Mouse (Mus musculus) CH12.LX (cell line): ENCODE measurements around the gene Siglec1.

Experiments
- CTCF ChIP-seq, 2 experiments: IDR thresholded peaks in 1 of 2; conservative IDR thresholded peaks in 1 of 2; 2 replicates each; pipeline ENCODE4 v1.5.1; 2011 to 2012; ENCODE audit warnings: low read depth in 2 of 2, low read length in 2 of 2, improper control_type of control experiment in 1 of 2, inconsistent platforms in 1 of 2, mild to moderate bottlenecking in 1 of 2, moderate library complexity in 1 of 2
- EP300 ChIP-seq: IDR thresholded peaks from 2 replicates; pipeline ENCODE4 v1.6.1; 2011; ENCODE audit warnings: low read length, improper control_type of control experiment
- IRF4 ChIP-seq: IDR thresholded peaks from 2 replicates; pipeline ENCODE4 v1.6.1; 2014; ENCODE audit warnings: low read depth, mild to moderate bottlenecking, inconsistent platforms, low read length, improper control_type of control experiment
- POLR2A ChIP-seq: IDR thresholded peaks from 2 replicates; pipeline ENCODE4 v1.6.1; 2011; ENCODE audit warnings: low read depth, mild to moderate bottlenecking, improper control_type of control experiment, low read length
- POLR2AphosphoS2 ChIP-seq: IDR thresholded peaks from 2 replicates; pipeline ENCODE4 v1.6.1; 2011; ENCODE audit warnings: low read depth, low read length, improper control_type of control experiment
- SMC3 ChIP-seq: IDR thresholded peaks from 2 replicates; pipeline ENCODE4 v1.6.1; 2011; ENCODE audit warnings: low read depth, low read length, improper control_type of control experiment
- TBP ChIP-seq: conservative IDR thresholded peaks from 2 replicates; pipeline ENCODE4 v1.6.1; 2011; ENCODE audit warnings: low read depth, low read length, improper control_type of control experiment
- USF2 ChIP-seq: conservative IDR thresholded peaks from 2 replicates; pipeline ENCODE4 v1.6.1; 2011; ENCODE audit warnings: low read depth, low read length, improper control_type of control experiment
- ZC3H11A ChIP-seq: IDR thresholded peaks from 2 replicates; pipeline ENCODE4 v1.6.1; 2012; ENCODE audit warnings: low read depth, mild to moderate bottlenecking, inconsistent platforms, low read length, improper control_type of control experiment
- ZKSCAN1 ChIP-seq: IDR thresholded peaks from 2 replicates; pipeline ENCODE4 v1.6.1; 2012; ENCODE audit warnings: low read depth, inconsistent platforms, low read length, improper control_type of control experiment, borderline replicate concordance

GRCm38 (mm10) chr2:131118968-131119574 lies 32.5 kb upstream of the Siglec1 start:
- TF ChIP-seq IRF4 (no peak), ZKSCAN1 (no peak), POLR2A (no peak), POLR2AphosphoS2 (no peak), ZC3H11A (no peak), EP300 (no peak), TBP (no peak), CTCF (conservative IDR thresholded peaks at IDR 0.05 in 1 of 2, IDR thresholded peaks at IDR 0.05 in 1 of 2; ENCODE audit: low read depth in 2 of 2, low read length in 2 of 2) (no peak), SMC3 (no peak), USF2 (no peak)
